Mouse (Mus musculus) bone marrow, adult 2 months (tissue): ENCODE measurements around the gene Cabin1.

Source experiments
- CTCF ChIP-seq: fragments of 200-500 bp; IDR thresholded peaks from 2 replicates; pipeline ENCODE4 v1.5.1; 2011; ENCODE audit warnings: low read length, control low read depth; ENCODE audit not compliant: control insufficient read depth, insufficient read depth
- POLR2A ChIP-seq: fragments of 200-500 bp; IDR thresholded peaks from 2 replicates; pipeline ENCODE4 v1.6.1; 2011; ENCODE audit warnings: low read depth, mild to moderate bottlenecking, control low read depth, low read length, borderline replicate concordance; ENCODE audit not compliant: control insufficient read depth

- no peak for TF ChIP-seq POLR2A
- TF ChIP-seq CTCF, result no peak
These were observed 120.3 kb downstream of the Cabin1 start, which contains the start of gene Susd2 for GRCm38 (mm10) chr10:75643741-75644343.
